In the genomic region with DNA sequence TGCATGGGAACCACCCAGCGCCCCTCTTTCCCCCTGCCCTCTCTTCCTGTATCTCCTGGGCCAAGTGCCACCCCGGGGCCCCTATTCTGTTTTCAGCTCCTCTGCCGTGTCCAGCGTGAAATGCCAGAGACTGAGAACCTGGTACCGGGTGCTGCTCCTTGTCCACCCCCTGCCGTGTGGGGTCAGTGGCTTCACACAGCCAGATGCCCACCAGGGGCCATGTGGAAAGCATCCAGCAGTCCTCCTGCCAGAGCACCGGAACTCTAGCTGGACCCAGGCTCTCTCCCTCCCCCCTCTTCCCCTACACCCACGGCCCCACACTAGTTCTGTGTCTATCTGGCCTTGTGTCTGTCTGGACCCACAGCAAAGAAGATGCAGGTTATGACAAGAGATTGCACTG, we compare ENCODE assay signal across 13 mouse cellular contexts.
DNase-seq lines count a peak whose midpoint lies in the region; ATAC-seq lines count a peak whose summit lies in the region.
"Had no signal": no experiment of that assay in that cellular context is flagged by ENCODE, and none has a peak within 500 bp of the region (broad histone marks: within the 10 kb centered on the region; RNA-seq: fewer than 3 reads in every experiment).

No protein-coding gene starts in this region.

- WGBS in heart, embryonic 16.5 days, result 23% methylated on average over 8 of the region's 8 CpGs
- WGBS in embryonic facial prominence, embryonic 14.5 days, result 43% methylated on average over 8 of the region's 8 CpGs
- 40% methylated on average over 8 of the region's 8 CpGs for WGBS in hindbrain, embryonic 13.5 days
- WGBS in midbrain, embryonic 14.5 days, result 52% methylated on average over 8 of the region's 8 CpGs

- H3K9me3 ChIP-seq in heart, embryonic 16.5 days (replicated peaks; ENCODE audit: control insufficient read depth, low read length), result no peaks in the 10 kb centered on the region
- H3K9me3 ChIP-seq in embryonic facial prominence, embryonic 14.5 days (ENCODE audit: control insufficient read depth, low read length), result no peaks in the 10 kb centered on the region
- H3K9me3 ChIP-seq in hindbrain, embryonic 13.5 days, result no peaks in the 10 kb centered on the region
- no peaks in the 10 kb centered on the region for H3K9me3 ChIP-seq in midbrain, embryonic 14.5 days (ENCODE audit: control insufficient read depth, low read length)
- H3K9me3 ChIP-seq: liver, embryonic 13.5 days had no signal

- peaks cover 18% of the 10 kb centered on the region for H3K36me3 ChIP-seq in heart, embryonic 16.5 days (ENCODE audit: control insufficient read depth, insufficient read depth)
- peaks cover 49% of the 10 kb centered on the region for H3K36me3 ChIP-seq in embryonic facial prominence, embryonic 14.5 days (ENCODE audit: control insufficient read depth, insufficient read depth, low read length)
- peaks cover 45% of the 10 kb centered on the region for H3K36me3 ChIP-seq in hindbrain, embryonic 13.5 days
- peaks cover 51% of the 10 kb centered on the region for H3K36me3 ChIP-seq in midbrain, embryonic 14.5 days (ENCODE audit: control insufficient read depth, insufficient read depth, low read length)

- H3K4me1 ChIP-seq in heart, embryonic 16.5 days (ENCODE audit: control insufficient read depth, insufficient read depth, low read length), result peaks cover 20% of the 10 kb centered on the region
- H3K4me1 ChIP-seq in embryonic facial prominence, embryonic 14.5 days (ENCODE audit: control insufficient read depth, insufficient read depth, low read length), result peaks cover 7% of the 10 kb centered on the region; the same call in 1 of the 2 replicates
- H3K4me1 ChIP-seq in hindbrain, embryonic 13.5 days (replicated peaks), result peaks cover 49% of the 10 kb centered on the region
- H3K4me1 ChIP-seq in midbrain, embryonic 14.5 days (ENCODE audit: control insufficient read depth, insufficient read depth, low read length), result peaks cover 23% of the 10 kb centered on the region

- H3K4me3 ChIP-seq in heart, embryonic 16.5 days (ENCODE audit: low read length), result no peak overlapping the region
- H3K4me3 ChIP-seq in embryonic facial prominence, embryonic 14.5 days (ENCODE audit: low read depth, low read length), result no peak overlapping the region
- no peak overlapping the region for H3K4me3 ChIP-seq in hindbrain, embryonic 13.5 days
- H3K4me3 ChIP-seq in midbrain, embryonic 14.5 days (replicated peaks; ENCODE audit: low read depth, low read length), result no peak overlapping the region
- H3K4me3 ChIP-seq: liver, embryonic 13.5 days had no signal

- intact Hi-C loops in heart, postnatal 10 days (cut with DNase I), result loop anchor here (5.0 kb wide), 1 partner anchor 150 kb away; no protein-coding TSS in a partner anchor

- DNase-seq in heart, postnatal 10 days, result no peak
- no peak for DNase-seq in embryonic facial prominence, embryonic 14.5 days (ENCODE audit: low spot score)
- DNase-seq in midbrain, embryonic 14.5 days, result no peak
- DNase-seq in ovary, adult 18-20 months (ENCODE audit: low spot score), result no peak
- DNase-seq in kidney, postnatal 14 days, result no peak
- DNase-seq: cerebellum, adult 11-12 months; kidney, adult 18-20 months; liver, embryonic 13.5 days; right cerebral cortex, postnatal 14 days had no signal

- H3K4me2 ChIP-seq in heart, embryonic 16.5 days (ENCODE audit: low read depth, low read length), result no peak overlapping the region
- H3K4me2 ChIP-seq in embryonic facial prominence, embryonic 14.5 days (ENCODE audit: low read depth, low read length), result no peak overlapping the region
- no peak overlapping the region for H3K4me2 ChIP-seq in hindbrain, embryonic 13.5 days
- no peak overlapping the region for H3K4me2 ChIP-seq in midbrain, embryonic 14.5 days (ENCODE audit: low read length)
- H3K4me2 ChIP-seq: liver, embryonic 13.5 days had no signal

- 0 out of 2 replicates have a peak overlapping the region, but pooled peaks have one; percentile 16 for H3K9ac ChIP-seq in heart, embryonic 16.5 days (ENCODE audit: low read length)
- no peak overlapping the region for H3K9ac ChIP-seq in embryonic facial prominence, embryonic 14.5 days (ENCODE audit: low read depth, low read length)
- H3K9ac ChIP-seq in hindbrain, embryonic 13.5 days, result peak overlapping the region; percentile 43; the same call in 1 of the 2 replicates
- 0 out of 2 replicates have a peak overlapping the region, but pooled peaks have one; percentile 3 for H3K9ac ChIP-seq in midbrain, embryonic 14.5 days (replicated peaks; ENCODE audit: low read length)
- H3K9ac ChIP-seq: liver, embryonic 13.5 days had no signal

- no peak overlapping the region for H3K27ac ChIP-seq in heart, embryonic 16.5 days (ENCODE audit: low read length)
- peak overlapping the region; percentile 1 for H3K27ac ChIP-seq in embryonic facial prominence, embryonic 14.5 days (replicated peaks; ENCODE audit: low read depth, low read length)
- peak overlapping the region; percentile 80 for H3K27ac ChIP-seq in hindbrain, embryonic 13.5 days
- peak overlapping the region; percentile 81 for H3K27ac ChIP-seq in midbrain, embryonic 14.5 days (replicated peaks; ENCODE audit: low read depth, low read length)
- H3K27ac ChIP-seq: liver, embryonic 13.5 days had no signal

- no peak for ATAC-seq in heart, embryonic 16.5 days (replicated peaks; ENCODE audit: extremely low read depth, insufficient read depth, low FRiP score)
- no peak for ATAC-seq in embryonic facial prominence, embryonic 14.5 days (ENCODE audit: low read depth)
- ATAC-seq in hindbrain, embryonic 13.5 days (ENCODE audit: low FRiP score), result no peak
- no peak for ATAC-seq in midbrain, embryonic 14.5 days (ENCODE audit: low FRiP score, low TSS enrichment)
- ATAC-seq in granulocyte monocyte progenitor cell, adult 5-6 weeks (replicated peaks; ENCODE audit: poor library complexity, severe bottlenecking), result no peak

- H3K27me3 ChIP-seq in heart, embryonic 16.5 days (ENCODE audit: control insufficient read depth, insufficient read depth, low read length), result no peaks in the 10 kb centered on the region
- no peaks in the 10 kb centered on the region for H3K27me3 ChIP-seq in embryonic facial prominence, embryonic 14.5 days (replicated peaks; ENCODE audit: control insufficient read depth, insufficient read depth, low read length)
- H3K27me3 ChIP-seq in hindbrain, embryonic 13.5 days, result no peaks in the 10 kb centered on the region
- no peaks in the 10 kb centered on the region for H3K27me3 ChIP-seq in midbrain, embryonic 14.5 days (ENCODE audit: control insufficient read depth, insufficient read depth, low read length)
- H3K27me3 ChIP-seq: CH12.LX; liver, embryonic 13.5 days had no signal
